In the genomic region with DNA sequence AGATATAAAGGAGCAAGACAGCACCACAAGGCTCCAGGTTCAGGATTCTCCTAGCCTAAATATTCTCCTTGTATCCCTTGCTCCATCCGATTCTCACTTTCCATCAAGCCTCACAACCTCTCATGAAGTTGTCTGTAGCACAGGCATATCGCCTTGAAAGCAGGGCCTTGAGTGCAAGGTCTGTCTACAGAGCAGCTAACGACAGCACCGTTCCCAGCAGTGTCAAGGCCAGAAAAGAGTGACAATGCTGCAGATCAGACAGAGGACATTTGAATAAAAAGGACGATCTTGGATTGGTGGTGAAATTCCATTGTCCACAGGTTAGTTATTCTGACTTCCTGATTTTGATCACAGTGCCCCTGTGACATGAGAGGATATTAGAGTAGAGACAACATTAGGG, we compare ENCODE assay signal across 19 mouse cellular contexts.
"Had no signal": no experiment of that assay in that cellular context is flagged by ENCODE, and none has a peak within 500 bp of the region (broad histone marks: within the 10 kb centered on the region; RNA-seq: fewer than 3 reads in every experiment).

No protein-coding gene starts in this region.

- H3K36me3 ChIP-seq: lung, embryonic 15.5 days; midbrain, embryonic 13.5 days; midbrain, embryonic 15.5 days; neural tube, embryonic 13.5 days; neural tube, embryonic 15.5 days had no signal

- H3K4me3 ChIP-seq: lung, embryonic 15.5 days; megakaryocyte, embryonic 14.5 days; midbrain, embryonic 13.5 days; midbrain, embryonic 15.5 days; myocyte; neural tube, embryonic 13.5 days; neural tube, embryonic 15.5 days had no signal

- H3K9me3 ChIP-seq: lung, embryonic 15.5 days; midbrain, embryonic 13.5 days; midbrain, embryonic 15.5 days; neural tube, embryonic 13.5 days; neural tube, embryonic 15.5 days had no signal

- H3K9ac ChIP-seq: lung, embryonic 15.5 days; midbrain, embryonic 13.5 days; midbrain, embryonic 15.5 days; neural tube, embryonic 13.5 days; neural tube, embryonic 15.5 days had no signal

- H3K27ac ChIP-seq: lung, embryonic 15.5 days; macrophage; midbrain, embryonic 13.5 days; midbrain, embryonic 15.5 days; neural tube, embryonic 13.5 days; neural tube, embryonic 15.5 days had no signal

- H3K27me3 ChIP-seq: lung, embryonic 15.5 days; megakaryocyte, embryonic 14.5 days; midbrain, embryonic 13.5 days; midbrain, embryonic 15.5 days; neural tube, embryonic 13.5 days; neural tube, embryonic 15.5 days had no signal

- ATAC-seq: lung, postnatal 0 days; midbrain, embryonic 13.5 days; midbrain, embryonic 15.5 days had no signal

- H3K4me2 ChIP-seq: lung, embryonic 15.5 days; midbrain, embryonic 11.5 days; midbrain, embryonic 13.5 days; midbrain, embryonic 15.5 days; neural tube, embryonic 13.5 days; neural tube, embryonic 15.5 days had no signal

- DNase-seq: lung, adult 2 months; lung, postnatal 14 days; lung, postnatal 36 days; retina, postnatal 1 day; right cerebral cortex, postnatal 14 days; spleen, adult 18-20 months; thymus, adult 18-20 months; thymus, postnatal 14 days; thymus, postnatal 36 days had no signal

- H3K4me1 ChIP-seq: lung, embryonic 15.5 days; megakaryocyte, embryonic 14.5 days had no signal
